Mouse (Mus musculus) heart, adult 8-10 months (tissue): ENCODE data around the gene Asgr2. TPM values are rescaled to one million over a fixed set of nuclear protein-coding genes. Genes with fewer than 3 reads are reported as not detected.
"Not testable (repeated sequence)": the region's sequence is repeated elsewhere in the genome, so short reads cannot be mapped to it uniquely, and the experiment has no call there.

Source experiments
- DNase-seq: peaks from one replicate; pipeline ENCODE4 v3.0.0; 2022; ENCODE audit warnings: low spot score
- total RNA-seq, 4 experiments: library from RNA; stranded (reverse); gene quantifications; 2 replicates each; pipeline ENCODE4 v1.2.4; 2022

The Asgr2 gene
- total RNA-seq = under 1 TPM in 1 of 4 experiments, not detected in 3; 0.34 TPM

DNA sequence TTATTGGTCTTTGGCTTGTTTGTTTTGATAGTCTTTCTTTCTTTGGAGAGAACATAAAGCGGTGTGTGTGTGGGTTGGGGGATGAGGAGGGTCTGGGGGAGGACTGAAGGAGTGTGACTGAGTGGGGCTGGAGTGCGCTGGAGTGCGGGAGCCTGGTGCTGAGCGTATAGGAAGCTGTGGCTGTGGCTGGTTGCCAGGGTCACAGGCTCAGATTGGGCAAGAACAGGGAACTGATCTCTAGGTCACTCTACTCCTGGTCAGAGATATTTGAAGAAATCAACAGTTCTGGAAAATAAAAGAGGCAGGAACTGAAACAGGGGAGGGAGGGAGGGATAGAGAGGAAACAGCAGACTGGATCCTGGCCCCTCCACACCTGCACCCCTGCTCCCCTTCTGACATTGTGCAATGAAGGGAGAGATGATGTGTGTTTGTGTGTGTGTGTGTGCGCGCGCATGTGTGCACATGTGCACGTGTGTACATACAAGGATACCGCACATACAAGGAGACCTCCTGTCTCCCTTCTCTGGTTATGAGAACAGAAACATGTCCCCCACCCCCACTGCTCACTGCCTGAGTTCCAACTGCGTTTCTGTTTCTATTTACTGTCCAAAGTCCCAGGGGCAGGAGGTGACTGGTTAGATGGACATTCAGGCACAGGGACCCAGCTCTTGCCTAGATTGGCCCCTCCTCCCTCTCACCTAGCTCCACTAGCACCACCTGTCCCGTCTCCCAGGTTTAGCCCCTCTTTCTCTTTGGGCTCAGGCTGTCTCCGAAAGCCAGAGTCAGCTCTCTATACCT, at the start of gene Asgr2:
Gene Asgr2, plus strand, starts transcription at position 659 of the 798 bp plus-strand sequence.
- DNase-seq = peak; percentile 40

- no peak for DNase-seq
These were observed 48.8 kb upstream of the Asgr2 start for GRCm38 (mm10) chr11:70043665-70044064.

DNA sequence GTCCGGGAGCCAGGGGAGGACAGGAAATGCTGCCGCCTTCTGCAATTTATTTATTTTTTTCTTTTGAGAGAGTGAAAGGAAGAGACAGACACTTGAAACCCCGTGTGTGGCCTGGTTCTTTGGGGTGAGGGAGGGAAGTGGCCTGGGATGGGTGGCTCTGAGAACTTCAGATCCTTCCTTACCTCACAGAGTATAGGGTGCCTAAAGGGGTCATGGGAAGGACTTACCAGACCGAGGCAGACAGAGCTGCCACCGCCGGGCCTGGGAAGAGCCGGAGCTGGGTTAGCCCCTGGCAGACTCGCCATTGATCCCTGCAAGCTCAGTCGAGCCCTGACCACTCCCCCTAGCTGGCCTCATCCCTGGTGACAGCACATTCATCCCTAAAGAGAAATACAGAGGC, 47.0 kb upstream of the Asgr2 start:
- no peak for DNase-seq

- no peak for DNase-seq
These were observed 43.1 kb upstream of the Asgr2 start for GRCm38 (mm10) chr11:70049366-70049765.

DNA sequence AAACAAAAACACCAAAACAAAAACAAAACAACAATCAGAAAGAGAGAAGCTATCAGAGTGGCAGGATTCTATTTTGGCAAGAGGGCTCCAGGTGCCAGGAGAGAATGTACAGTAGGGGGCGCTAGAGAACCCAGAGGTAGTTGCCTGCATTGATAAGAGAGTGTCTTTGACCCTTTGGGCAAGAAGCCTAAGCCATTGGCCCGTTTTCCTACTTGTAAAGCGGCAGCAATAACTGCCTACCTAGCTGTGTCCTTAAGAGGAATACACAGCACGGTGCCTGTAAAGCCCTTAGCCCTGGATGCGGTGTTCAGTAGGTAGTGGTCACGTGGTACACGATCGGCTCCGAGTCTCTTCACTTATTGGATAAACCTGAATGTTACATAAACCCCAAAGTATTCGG, 42.6 kb upstream of the Asgr2 start:
- DNase-seq = no peak

DNA sequence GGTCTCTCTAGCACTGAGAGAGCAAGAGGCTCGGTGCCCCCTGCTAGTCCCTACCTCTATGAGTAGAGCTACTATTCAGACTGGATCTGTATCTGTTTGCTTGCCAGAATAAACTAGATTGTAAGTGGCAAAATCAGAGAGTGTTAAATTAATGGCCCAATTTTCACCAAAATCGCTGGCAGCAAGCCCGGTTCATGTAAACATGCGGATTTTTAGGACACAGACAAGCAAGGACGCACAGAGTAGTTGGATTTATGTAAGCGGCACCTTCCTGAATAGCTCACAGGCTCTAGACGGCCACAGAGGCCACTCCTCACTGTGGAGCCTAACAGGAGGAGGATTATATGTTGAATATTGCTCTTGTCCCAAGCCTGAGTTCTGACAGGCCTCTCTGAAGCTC, 39.3 kb upstream of the Asgr2 start:
- no peak for DNase-seq

GRCm38 (mm10) chr11:70053898-70054570, 38.4 kb upstream of the Asgr2 start, which contains the start of gene Asgr1:
Gene Asgr1 (plus strand): TSS chr11:70054085.
- DNase-seq = no peak

- DNase-seq = peak; percentile 74
These were observed 36.7 kb upstream of the Asgr2 start for GRCm38 (mm10) chr11:70055618-70056214.

DNA sequence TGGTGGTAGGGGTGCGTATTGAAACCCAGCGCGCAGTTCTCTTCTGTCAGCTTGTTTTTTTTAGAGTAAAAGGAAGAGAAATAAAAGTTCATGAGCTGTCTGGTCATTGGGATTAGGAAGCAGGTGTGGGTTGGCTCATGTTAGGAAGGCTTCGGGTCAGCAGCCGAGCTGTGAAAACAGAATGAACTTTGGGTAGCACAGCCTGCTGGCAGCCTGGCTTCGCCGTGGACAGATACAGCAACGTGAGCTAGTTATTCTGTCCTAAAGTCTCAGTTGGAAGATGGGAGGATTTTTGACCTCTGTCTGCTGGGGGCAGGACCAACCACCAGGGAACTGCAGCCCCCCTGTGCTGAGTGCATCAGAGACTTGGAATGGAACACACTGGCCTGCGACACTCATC, 34.6 kb upstream of the Asgr2 start:
- no peak for DNase-seq

DNA sequence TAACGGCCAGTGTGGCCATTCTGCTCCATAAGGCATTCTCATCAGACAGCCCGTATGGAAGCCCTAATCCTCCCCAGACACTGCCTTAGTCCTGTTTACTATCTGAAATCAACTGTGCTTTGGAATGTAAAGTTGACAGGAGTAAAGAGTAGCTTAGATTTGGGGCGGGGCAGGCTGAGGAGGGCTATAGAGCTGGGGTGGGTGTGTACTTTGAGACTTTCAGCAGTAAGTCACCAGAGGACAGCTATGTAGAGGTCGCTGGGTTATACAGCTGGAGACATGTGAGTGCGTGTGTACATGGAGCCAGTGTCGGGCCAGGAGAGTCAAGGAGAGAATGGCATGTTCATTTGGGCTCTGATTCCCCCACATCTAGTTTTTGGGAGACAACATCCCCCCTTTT, 32.5 kb upstream of the Asgr2 start:
- no peak for DNase-seq

DNA sequence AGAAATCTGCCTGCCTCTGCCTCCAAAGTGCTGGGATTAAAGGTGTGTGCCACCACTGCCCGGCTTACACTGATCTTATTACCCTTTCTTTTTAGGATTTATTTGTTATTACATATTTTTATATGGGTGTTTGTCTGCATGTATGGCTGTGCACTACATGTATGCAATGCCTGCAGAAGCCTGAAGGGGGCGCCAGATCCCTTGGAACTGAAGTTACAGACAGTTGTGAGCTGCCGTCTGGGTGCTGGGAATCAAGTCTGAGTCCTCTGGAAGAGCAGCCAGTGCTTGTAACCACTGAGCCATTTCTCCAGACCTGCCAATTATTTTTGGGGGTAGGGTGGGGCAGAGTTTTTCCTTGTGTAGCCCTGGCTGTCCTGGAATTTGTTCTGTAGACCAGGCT, 29.4 kb upstream of the Asgr2 start:
- no peak for DNase-seq

GRCm38 (mm10) chr11:70066701-70067100, 25.7 kb upstream of the Asgr2 start:
- no peak for DNase-seq

DNA sequence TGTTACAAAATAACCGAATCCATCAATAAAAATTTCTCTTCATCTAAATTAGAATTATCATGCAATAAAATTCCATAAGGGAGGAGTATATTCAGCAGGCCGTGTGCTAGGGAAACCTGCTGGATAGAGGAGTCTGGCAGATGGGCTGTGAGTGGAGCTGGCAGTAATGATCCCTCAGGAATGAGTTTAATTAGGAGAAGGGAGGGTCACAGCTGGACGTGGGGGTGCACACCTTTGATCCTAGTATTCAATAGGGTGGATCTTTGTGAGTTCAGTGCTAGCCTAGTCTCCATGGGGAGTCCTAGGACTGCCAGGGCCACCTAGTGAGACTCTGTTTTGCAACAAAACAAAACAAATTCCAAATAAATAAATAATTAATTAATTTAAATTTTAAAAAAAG, 24.2 kb upstream of the Asgr2 start:
- DNase-seq = no peak

GRCm38 (mm10) chr11:70070057-70070456, 22.4 kb upstream of the Asgr2 start:
- no peak for DNase-seq

- DNase-seq = not testable (repeated sequence)
These were observed 21.8 kb upstream of the Asgr2 start for GRCm38 (mm10) chr11:70070603-70071002.

DNA sequence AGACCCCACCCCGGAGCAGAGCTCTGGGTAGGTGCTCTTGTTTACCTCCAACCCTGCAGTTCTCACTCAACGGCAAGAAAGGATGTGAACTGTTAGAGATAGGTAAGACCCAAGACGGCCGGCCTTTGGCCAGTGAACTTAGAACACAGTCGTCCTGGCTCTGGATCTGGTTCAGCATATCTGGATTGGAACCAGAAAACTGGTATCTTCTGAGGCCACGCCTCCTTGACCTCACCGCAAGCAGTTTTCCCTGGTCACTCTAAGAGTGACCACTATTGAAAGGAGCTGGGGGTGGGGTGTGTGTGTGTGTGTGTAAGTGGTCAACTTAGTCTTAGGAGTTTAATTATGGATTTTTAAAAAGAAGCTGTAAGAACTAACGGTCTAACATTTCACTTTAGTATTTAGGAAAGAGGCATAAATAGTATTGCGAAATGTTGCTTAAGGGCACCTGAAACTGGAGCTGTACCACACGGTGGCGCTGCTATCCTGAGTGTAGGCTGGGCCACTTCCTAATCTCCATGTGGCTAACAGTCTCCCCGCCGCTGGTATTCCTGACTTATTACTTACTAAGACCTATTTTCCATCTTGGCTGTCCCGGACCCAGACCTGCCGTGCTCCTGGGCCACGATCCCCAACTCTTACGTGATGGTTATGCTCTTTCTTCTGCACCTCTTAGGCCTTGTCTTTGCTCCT, 17.9 kb upstream of the Asgr2 start:
- DNase-seq = peak; percentile 68

- DNase-seq = no peak
These were observed 16.9 kb upstream of the Asgr2 start for GRCm38 (mm10) chr11:70075581-70075980.

GRCm38 (mm10) chr11:70077441-70077840, 15.0 kb upstream of the Asgr2 start:
- no peak for DNase-seq

GRCm38 (mm10) chr11:70079175-70079574, 13.3 kb upstream of the Asgr2 start:
- no peak for DNase-seq

GRCm38 (mm10) chr11:70079928-70080327, 12.5 kb upstream of the Asgr2 start:
- no peak for DNase-seq

GRCm38 (mm10) chr11:70080803-70081590, 11.4 kb upstream of the Asgr2 start:
- DNase-seq = no peak
